Mouse (Mus musculus) liver, embryonic 14.5 days (tissue): ENCODE measurements around the gene Wasf1. TPM values are rescaled to one million over a fixed set of nuclear protein-coding genes. Genes with fewer than 3 reads are reported as not detected.

Experiments used
- ATAC-seq: fragments of 200-750 bp; cut with Nextera tagmentation; 2 replicates; pipeline ENCODE4 v1.8.0; 2017; ENCODE audit warnings: moderate number of reproducible peaks, mild to moderate bottlenecking, moderate library complexity; ENCODE audit not compliant: insufficient read depth
- DNase-seq, 3 experiments: peaks; one replicate each; pipeline ENCODE4 v3.0.0-alpha.2; 2012 to 2013; ENCODE audit warnings: low read depth in 3 of 3, low spot score in 3 of 3
- H3K27ac ChIP-seq: fragments of 300-500 bp; sonication (generic); 2 replicates; pipeline ENCODE4 v1.5.1; 2014; ENCODE audit warnings: moderate library complexity, mild to moderate bottlenecking, control low read depth, inconsistent platforms
- H3K27me3 ChIP-seq: fragments of 300-500 bp; sonication (generic); 2 replicates; pipeline ENCODE4 v1.6.1; 2014; ENCODE audit warnings: mild to moderate bottlenecking, low read length, moderate library complexity; ENCODE audit not compliant: control insufficient read depth, insufficient read depth
- H3K36me3 ChIP-seq: fragments of 300-500 bp; sonication (generic); replicated peaks from 2 replicates; pipeline ENCODE4 v1.6.1; 2014; ENCODE audit warnings: low read depth; ENCODE audit not compliant: control insufficient read depth, insufficient read depth
- H3K4me1 ChIP-seq, 2 experiments: fragments of 200-500 bp in 1 of 2; fragments of 300-500 bp in 1 of 2; sonication (generic) in 1 of 2; replicated peaks; 2 replicates each; pipeline ENCODE4 v1.6.1; 2012 to 2014; ENCODE audit warnings: antibody characterized with exemption in 1 of 2, inconsistent platforms in 1 of 2, low read length in 1 of 2; ENCODE audit not compliant: control insufficient read depth in 2 of 2, insufficient read depth in 2 of 2
- H3K4me2 ChIP-seq: fragments of 300-500 bp; sonication (generic); 2 replicates; pipeline ENCODE4 v1.6.1; 2014; ENCODE audit warnings: low read depth, mild to moderate bottlenecking, control low read depth, moderate library complexity
- H3K4me3 ChIP-seq, 2 experiments: fragments of 200-500 bp in 1 of 2; fragments of 300-500 bp in 1 of 2; sonication (generic) in 1 of 2; 2 replicates each; pipeline ENCODE4 v1.5.1; 2012 to 2014; ENCODE audit warnings: low read depth in 2 of 2, low read length in 2 of 2, mild to moderate bottlenecking in 2 of 2, control low read depth in 1 of 2, inconsistent platforms in 1 of 2, moderate library complexity in 1 of 2; ENCODE audit not compliant: insufficient read depth in 1 of 2
- H3K9ac ChIP-seq: fragments of 300-500 bp; sonication (generic); replicated peaks from 2 replicates; pipeline ENCODE4 v1.6.1; 2014; ENCODE audit warnings: mild to moderate bottlenecking, control low read depth, moderate library complexity
- H3K9me3 ChIP-seq: fragments of 300-500 bp; sonication (generic); 2 replicates; pipeline ENCODE4 v1.6.1; 2016; ENCODE audit warnings: low read length, mixed read lengths; ENCODE audit not compliant: control insufficient read depth
- CTCF ChIP-seq: IDR thresholded peaks from 2 replicates; pipeline ENCODE4 v1.5.1; 2016; ENCODE audit warnings: antibody characterized with exemption, low read depth, control low read depth
- EP300 ChIP-seq: IDR thresholded peaks from 2 replicates; pipeline ENCODE4 v1.6.1; 2016; ENCODE audit warnings: antibody characterized with exemption, low read depth
- WGBS: fragments of 180-500 bp; shearing (Covaris S2); extraction: QIAGEN DNeasy Blood & Tissue Kit; methylation state at CpG from one replicate; pipeline ENCODE4 v1.1.7; 2014; ENCODE audit not compliant: insufficient replicate concordance; 5-methylcytosine and 5-hydroxymethylcytosine counted together
- polyA plus RNA-seq, 2 experiments: library from polyadenylated mRNA; depleted of rRNA in 1 of 2; stranded (reverse) in 1 of 2; unstranded in 1 of 2; fragments of >200 nt; fragmentation: Nextera tagmentation in 1 of 2; extraction: Ambion mirVana in 1 of 2; gene quantifications; 2 replicates each; pipeline versions ENCODE4 v1.2.1 to v1.2.3; 2012 to 2014

Gene Wasf1
- 0.42 and 0.61 TPM in 2 replicates for polyA plus RNA-seq (2012; rRNA removed)
- polyA plus RNA-seq (2014; fragmentation: Nextera tagmentation; extraction: Ambion mirVana), result 0.59 and 0.67 TPM in 2 replicates

GRCm38 (mm10) chr10:40882831-40883643 is at the start of gene Wasf1, which contains the start of gene Cdc40:
TSS of gene Wasf1 (plus strand) at chr10:40883475.
TSS of gene Cdc40 (minus strand) at chr10:40883311.
- WGBS, result under 1% methylated on average over 44 of the region's 44 CpGs
- peak; percentile 82 to 88 (median 87) for DNase-seq
- peak within 1 kb of the TSS; percentile 92 for H3K9ac ChIP-seq
- peak within 1 kb of the TSS; percentile 81 to 91 for H3K4me3 ChIP-seq
- H3K27me3 ChIP-seq, result peaks cover 24% of the 10 kb centered on the region
- H3K9me3 ChIP-seq, result no peaks in the 10 kb centered on the region
- peak within 1 kb of the TSS; percentile 55 for H3K27ac ChIP-seq
- no peak for TF ChIP-seq CTCF
- peak; percentile 96 for TF ChIP-seq EP300
- no peaks in the 10 kb centered on the region for H3K36me3 ChIP-seq
- H3K4me2 ChIP-seq, result peak within 1 kb of the TSS; percentile 98
- no peaks in the 10 kb centered on the region; a peak in 1 of 4 replicates for H3K4me1 ChIP-seq
- ATAC-seq, result peak; percentile 97

- Histone ChIP-seq H3K4me3 (no peak overlapping the region), H3K9ac (no peak overlapping the region), H3K4me2 (no peak overlapping the region), H3K27me3 (no peaks in the 10 kb centered on the region), H3K27ac (no peak overlapping the region), H3K9me3 (no peaks in the 10 kb centered on the region), H3K36me3 (no peaks in the 10 kb centered on the region; the same call in none of the 2 replicates), H3K4me1 (no peaks in the 10 kb centered on the region)
- DNase-seq (no peak), ATAC-seq (no peak)
- TF ChIP-seq CTCF, result no peak
- TF ChIP-seq EP300, result no peak
- 81% methylated on average over 5 of the region's 5 CpGs for WGBS
Observed at GRCm38 (mm10) chr10:40840086-40840485, 43.2 kb upstream of the Wasf1 start.

GRCm38 (mm10) chr10:40843841-40844240 is 39.4 kb upstream of the Wasf1 start:
- TF ChIP-seq EP300, result no peak
- TF ChIP-seq CTCF, result no peak
- Histone ChIP-seq H3K4me3 (no peak overlapping the region), H3K27ac (no peak overlapping the region), H3K4me1 (no peaks in the 10 kb centered on the region), H3K9me3 (no peaks in the 10 kb centered on the region), H3K27me3 (no peaks in the 10 kb centered on the region), H3K9ac (no peak overlapping the region), H3K36me3 (peaks cover 3% of the 10 kb centered on the region), H3K4me2 (no peak overlapping the region)
- WGBS, result 76% methylated on average over 5 of the region's 5 CpGs
- DNase-seq (no peak), ATAC-seq (no peak)

DNA sequence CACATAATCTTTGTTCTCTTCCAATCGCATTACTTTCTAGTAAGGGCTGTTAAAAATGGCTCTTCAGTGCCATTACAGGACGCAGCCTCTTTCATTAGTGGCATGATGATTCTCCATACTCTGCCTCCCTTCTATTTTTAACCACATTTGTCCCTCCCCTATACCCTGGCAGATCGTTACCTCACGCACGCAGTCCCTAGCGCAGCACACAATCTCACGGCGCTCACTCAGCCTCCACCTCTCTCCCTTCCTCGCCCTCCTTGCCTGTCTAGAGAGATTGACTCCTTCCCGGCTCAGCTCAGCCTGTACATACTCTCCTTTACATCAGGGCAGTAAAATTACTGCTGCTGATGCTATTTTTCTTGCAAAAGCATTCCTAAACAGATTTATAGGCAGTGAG is 38.7 kb upstream of the Wasf1 start:
- TF ChIP-seq EP300, result no peak
- Histone ChIP-seq H3K36me3 (peaks cover 3% of the 10 kb centered on the region), H3K4me1 (no peaks in the 10 kb centered on the region), H3K9ac (no peak overlapping the region), H3K4me2 (no peak overlapping the region), H3K27ac (no peak overlapping the region), H3K9me3 (no peaks in the 10 kb centered on the region), H3K4me3 (no peak overlapping the region), H3K27me3 (no peaks in the 10 kb centered on the region)
- 73% methylated on average over 10 of the region's 10 CpGs for WGBS
- DNase-seq, result peak in 1 of 3 experiments; percentile 79
- no peak for ATAC-seq

GRCm38 (mm10) chr10:40845626-40846025 is 37.6 kb upstream of the Wasf1 start:
- Histone ChIP-seq H3K4me1 (no peaks in the 10 kb centered on the region), H3K36me3 (peaks cover 6% of the 10 kb centered on the region), H3K27me3 (no peaks in the 10 kb centered on the region), H3K27ac (no peak overlapping the region), H3K9me3 (no peaks in the 10 kb centered on the region), H3K4me2 (no peak overlapping the region), H3K4me3 (no peak overlapping the region), H3K9ac (no peak overlapping the region)
- WGBS, result 79% methylated on average over 6 of the region's 6 CpGs
- no peak for DNase-seq
- ATAC-seq, result no peak
- no peak for TF ChIP-seq EP300
